Mouse (Mus musculus) testis, adult 2 months (tissue): Measurements from ENCODE around the gene Wnk1. TPM values are rescaled to one million over a fixed set of nuclear protein-coding genes. Genes with fewer than 3 reads are reported as not detected.

Source experiments
- H3K27ac ChIP-seq: fragments of 200-500 bp; 2 replicates; pipeline ENCODE4 v1.5.1; 2012; ENCODE audit warnings: low read depth, low read length; ENCODE audit not compliant: control insufficient read depth, insufficient read depth
- H3K27me3 ChIP-seq: fragments of 200-500 bp; 2 replicates; pipeline ENCODE4 v1.6.1; 2012; ENCODE audit warnings: mild to moderate bottlenecking, low read length, moderate library complexity; ENCODE audit not compliant: control insufficient read depth, insufficient read depth
- H3K36me3 ChIP-seq: fragments of 200-500 bp; 2 replicates; pipeline ENCODE4 v1.6.1; 2012; ENCODE audit warnings: mild to moderate bottlenecking, low read length; ENCODE audit not compliant: control insufficient read depth, insufficient read depth
- H3K4me1 ChIP-seq: fragments of 200-500 bp; 2 replicates; pipeline ENCODE4 v1.6.1; 2012; ENCODE audit warnings: low read length; ENCODE audit not compliant: control insufficient read depth, insufficient read depth
- H3K4me3 ChIP-seq: fragments of 200-500 bp; 2 replicates; pipeline ENCODE4 v1.5.1; 2012; ENCODE audit warnings: low read depth, mild to moderate bottlenecking, low read length, moderate library complexity, mixed read lengths; ENCODE audit not compliant: control insufficient read depth
- CTCF ChIP-seq: fragments of 200-500 bp; IDR thresholded peaks from 2 replicates; pipeline ENCODE4 v1.5.1; 2012; ENCODE audit warnings: low read depth, mild to moderate bottlenecking, inconsistent platforms, low read length, moderate library complexity; ENCODE audit not compliant: control insufficient read depth, insufficient read depth, insufficient replicate concordance
- POLR2A ChIP-seq: fragments of 200-500 bp; IDR thresholded peaks from 2 replicates; pipeline ENCODE4 v1.6.1; 2012; ENCODE audit warnings: low read depth, mild to moderate bottlenecking, inconsistent platforms, low read length, moderate library complexity; ENCODE audit not compliant: control insufficient read depth
- polyA plus RNA-seq: library from polyadenylated mRNA; depleted of rRNA; stranded (reverse); fragments of >200 nt; gene quantifications from 2 replicates; pipeline ENCODE4 v1.2.3, GENCODE M21; 2012

Wnk1 gene
- polyA plus RNA-seq, 1 experiment, result 137 TPM

- no peak overlapping the region for H3K27ac ChIP-seq
- no peaks in the 10 kb centered on the region for H3K27me3 ChIP-seq
- no peaks in the 10 kb centered on the region for H3K4me1 ChIP-seq
- no peak overlapping the region for H3K4me3 ChIP-seq
- TF ChIP-seq CTCF, result no peak
- TF ChIP-seq POLR2A, result no peak
- H3K36me3 ChIP-seq, result no peaks in the 10 kb centered on the region
Observed at GRCm38 (mm10) chr6:120055666-120056540, 17.4 kb upstream of the Wnk1 start.

DNA sequence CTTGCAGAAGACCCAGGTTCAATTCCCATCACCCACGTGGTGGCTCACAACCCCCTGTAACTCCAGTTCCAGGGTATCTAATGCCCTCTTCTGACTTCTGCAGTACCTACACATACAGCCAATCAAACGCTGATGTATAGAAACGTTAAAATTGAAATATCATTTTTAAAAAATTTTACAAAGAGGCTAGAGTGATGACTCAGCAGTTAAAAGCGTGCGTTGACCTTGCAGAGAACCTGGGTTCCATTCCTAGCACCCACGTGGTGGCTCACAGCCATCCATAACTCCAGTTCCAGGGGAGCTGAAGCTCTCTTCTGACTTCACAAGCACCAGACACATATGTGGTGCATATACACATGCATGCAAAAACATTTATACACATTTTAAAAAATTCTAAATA lies 15.9 kb upstream of the Wnk1 start:
- H3K27me3 ChIP-seq, result no peaks in the 10 kb centered on the region
- no peak overlapping the region for H3K27ac ChIP-seq
- TF ChIP-seq CTCF (no peak), POLR2A (no peak)
- H3K4me1 ChIP-seq, result no peaks in the 10 kb centered on the region
- no peaks in the 10 kb centered on the region for H3K36me3 ChIP-seq
- H3K4me3 ChIP-seq, result no peak overlapping the region

- Histone ChIP-seq H3K27me3 (no peaks in the 10 kb centered on the region), H3K4me1 (no peaks in the 10 kb centered on the region), H3K27ac (no peak overlapping the region), H3K36me3 (no peaks in the 10 kb centered on the region), H3K4me3 (no peak overlapping the region)
- TF ChIP-seq POLR2A (no peak), CTCF (no peak)
Observed at GRCm38 (mm10) chr6:120047705-120048292, 9.3 kb upstream of the Wnk1 start.

- H3K4me3 ChIP-seq, result no peak overlapping the region
Observed at GRCm38 (mm10) chr6:120045406-120045805, 6.9 kb upstream of the Wnk1 start.

GRCm38 (mm10) chr6:120042632-120043220 lies 4.3 kb upstream of the Wnk1 start:
- Histone ChIP-seq H3K27ac (no peak overlapping the region), H3K4me3 (no peak overlapping the region), H3K27me3 (no peaks in the 10 kb centered on the region), H3K36me3 (no peaks in the 10 kb centered on the region), H3K4me1 (peaks cover 2% of the 10 kb centered on the region; the same call in 1 of the 2 replicates)
- TF ChIP-seq POLR2A (no peak), CTCF (no peak)

More at GRCm38 (mm10) chr6:120045406-120045805, 6.9 kb upstream of the Wnk1 start:
- no peaks in the 10 kb centered on the region for H3K27me3 ChIP-seq
- no peak overlapping the region for H3K27ac ChIP-seq
- TF ChIP-seq POLR2A (no peak), CTCF (no peak)
- no peaks in the 10 kb centered on the region for H3K36me3 ChIP-seq
- H3K4me1 ChIP-seq, result no peaks in the 10 kb centered on the region

DNA sequence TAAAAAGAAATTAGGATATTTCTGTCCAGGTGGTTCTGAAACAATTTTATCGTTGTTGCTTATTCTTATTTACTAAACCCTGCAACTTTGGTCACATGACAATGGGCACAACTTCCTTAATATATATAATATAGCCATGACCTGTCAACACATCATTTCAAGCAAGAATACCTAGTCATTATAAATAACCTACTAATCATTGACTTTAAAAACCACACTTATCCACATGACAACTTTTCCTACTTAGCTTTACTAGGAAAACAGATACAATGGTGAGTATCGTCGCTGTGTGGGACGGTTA lies 2.0 kb upstream of the Wnk1 start:
- Histone ChIP-seq H3K27me3 (no peaks in the 10 kb centered on the region), H3K4me3 (no peak overlapping the region), H3K27ac (no peak overlapping the region), H3K36me3 (no peaks in the 10 kb centered on the region), H3K4me1 (peaks cover 6% of the 10 kb centered on the region)
- no peak for TF ChIP-seq POLR2A
- no peak for TF ChIP-seq CTCF
